Mouse (Mus musculus): ENCODE data around the gene Prlh. TPM values are rescaled to one million over a fixed set of nuclear protein-coding genes. Genes with fewer than 3 reads are reported as not detected.

The Prlh gene
- total RNA-seq (2014; rRNA removed) (not detected in 2 replicates), polyA plus RNA-seq (2012; rRNA removed) (not detected in 2 replicates)

DNA sequence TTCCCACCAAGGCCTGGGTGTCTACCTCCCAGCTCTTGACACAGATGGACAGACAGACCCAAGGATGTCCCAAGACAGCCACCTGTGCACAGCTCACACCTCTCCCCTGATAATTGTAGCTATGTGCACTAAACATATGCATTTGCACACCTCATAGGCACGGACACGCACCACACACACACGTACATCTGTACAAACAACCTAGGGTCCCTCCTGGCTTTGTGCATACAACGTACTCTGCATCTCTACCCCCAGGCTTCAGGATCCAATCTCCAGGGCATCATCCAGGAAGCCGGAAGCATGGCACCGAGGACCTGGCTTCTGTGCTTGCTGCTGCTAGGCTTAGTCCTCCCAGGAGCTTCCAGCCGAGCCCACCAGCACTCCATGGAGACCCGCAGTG lies at the start of gene Prlh:
Gene Prlh, plus strand, starts transcription at position 301 of the 400 bp plus-strand sequence.
- no peak within 1 kb of the TSS for H3K4me3 ChIP-seq (ENCODE audit: insufficient read depth, low read depth, low read length)
- no peak within 1 kb of the TSS for H3K9ac ChIP-seq (ENCODE audit: low read depth, low read length)
- no peaks in the 10 kb centered on the region for H3K27me3 ChIP-seq (ENCODE audit: control insufficient read depth, insufficient read depth, low read length)
- no peaks in the 10 kb centered on the region for H3K79me2 ChIP-seq (ENCODE audit: control insufficient read depth, insufficient read depth, low read length)
- no peaks in the 10 kb centered on the region for H3K36me3 ChIP-seq (ENCODE audit: control insufficient read depth, insufficient read depth, low read length)
- H3K27ac ChIP-seq (replicated peaks; ENCODE audit: insufficient read depth, low read depth, low read length): no peak within 1 kb of the TSS
- H3K4me1 ChIP-seq (ENCODE audit: control insufficient read depth, insufficient read depth, low read length): no peaks in the 10 kb centered on the region
- no peak for TF ChIP-seq POLR2A (IDR thresholded peaks at IDR 0.05; ENCODE audit: extremely low read depth, insufficient read depth, low read length)
- no peak for TF ChIP-seq CTCF (IDR thresholded peaks at IDR 0.05; ENCODE audit: low read depth, low read length)
- DNase-seq (ENCODE audit: extremely low read depth, low read depth, low spot score): no peak
- WGBS: 82% methylated on average over 8 of the region's 8 CpGs

- DNase-seq (ENCODE audit: extremely low read depth, low read depth, low spot score): no peak
- H3K9ac ChIP-seq (ENCODE audit: low read depth, low read length): no peak overlapping the region
- no peaks in the 10 kb centered on the region for H3K36me3 ChIP-seq (ENCODE audit: control insufficient read depth, insufficient read depth, low read length)
- no peak overlapping the region for H3K4me3 ChIP-seq (ENCODE audit: insufficient read depth, low read depth, low read length)
- peaks cover 4% of the 10 kb centered on the region; the same call in 1 of the 2 replicates for H3K4me1 ChIP-seq (ENCODE audit: control insufficient read depth, insufficient read depth, low read length)
- 72% methylated on average over 3 of the region's 3 CpGs for WGBS
- H3K27ac ChIP-seq (replicated peaks; ENCODE audit: insufficient read depth, low read depth, low read length): no peak overlapping the region
- H3K27me3 ChIP-seq (ENCODE audit: control insufficient read depth, insufficient read depth, low read length): no peaks in the 10 kb centered on the region
- TF ChIP-seq POLR2A (IDR thresholded peaks at IDR 0.05; ENCODE audit: extremely low read depth, insufficient read depth, low read length) (no peak), CTCF (IDR thresholded peaks at IDR 0.05; ENCODE audit: low read depth, low read length) (no peak)
- H3K79me2 ChIP-seq (ENCODE audit: control insufficient read depth, insufficient read depth, low read length): no peaks in the 10 kb centered on the region
Measured at GRCm38 (mm10) chr1:90903211-90903945, 49.5 kb upstream of the Prlh start.

DNA sequence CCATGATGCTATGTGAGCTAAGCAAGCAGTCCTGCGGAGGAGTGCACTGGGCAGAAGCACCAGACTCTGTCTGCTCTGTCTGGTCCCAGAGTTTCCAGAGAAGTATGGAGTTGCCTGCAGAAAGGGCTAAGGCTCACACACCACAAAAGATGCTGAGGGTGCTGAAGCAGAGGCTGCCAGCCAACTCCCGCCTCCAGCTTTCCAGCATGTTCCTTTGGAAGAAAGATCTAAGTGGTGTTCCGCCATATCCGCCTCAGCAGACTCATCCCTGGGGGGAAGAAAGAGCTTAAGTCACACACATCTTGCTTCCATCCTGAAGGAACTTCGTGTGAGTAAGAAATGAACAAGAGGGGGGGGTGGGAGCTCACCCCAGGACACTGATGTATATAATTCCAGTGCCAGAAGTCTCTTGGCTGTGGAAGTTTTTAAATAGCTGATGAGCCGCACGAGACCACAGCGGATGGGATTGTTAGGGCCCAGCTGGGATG lies 48.9 kb upstream of the Prlh start:
- no peak overlapping the region for H3K9ac ChIP-seq (ENCODE audit: low read depth, low read length)
- 83% methylated on average over 8 of the region's 8 CpGs for WGBS
- H3K4me1 ChIP-seq (ENCODE audit: control insufficient read depth, insufficient read depth, low read length): peaks cover 4% of the 10 kb centered on the region; the same call in 1 of the 2 replicates
- H3K27ac ChIP-seq (replicated peaks; ENCODE audit: insufficient read depth, low read depth, low read length): no peak overlapping the region
- no peak overlapping the region for H3K4me3 ChIP-seq (ENCODE audit: insufficient read depth, low read depth, low read length)
- no peaks in the 10 kb centered on the region for H3K27me3 ChIP-seq (ENCODE audit: control insufficient read depth, insufficient read depth, low read length)
- TF ChIP-seq POLR2A (IDR thresholded peaks at IDR 0.05; ENCODE audit: extremely low read depth, insufficient read depth, low read length): no peak
- no peak for TF ChIP-seq CTCF (IDR thresholded peaks at IDR 0.05; ENCODE audit: low read depth, low read length)
- no peaks in the 10 kb centered on the region for H3K36me3 ChIP-seq (ENCODE audit: control insufficient read depth, insufficient read depth, low read length)
- no peaks in the 10 kb centered on the region for H3K79me2 ChIP-seq (ENCODE audit: control insufficient read depth, insufficient read depth, low read length)
- no peak for DNase-seq (ENCODE audit: extremely low read depth, low read depth, low spot score)

- H3K36me3 ChIP-seq (ENCODE audit: control insufficient read depth, insufficient read depth, low read length): no peaks in the 10 kb centered on the region
- H3K27ac ChIP-seq (replicated peaks; ENCODE audit: insufficient read depth, low read depth, low read length): no peak overlapping the region
- peak; percentile 52 for DNase-seq (ENCODE audit: extremely low read depth, low read depth, low spot score)
- no peaks in the 10 kb centered on the region for H3K27me3 ChIP-seq (ENCODE audit: control insufficient read depth, insufficient read depth, low read length)
- no peak overlapping the region for H3K9ac ChIP-seq (ENCODE audit: low read depth, low read length)
- TF ChIP-seq CTCF (IDR thresholded peaks at IDR 0.05; ENCODE audit: low read depth, low read length) (no peak), POLR2A (IDR thresholded peaks at IDR 0.05; ENCODE audit: extremely low read depth, insufficient read depth, low read length) (no peak)
- H3K4me3 ChIP-seq (ENCODE audit: insufficient read depth, low read depth, low read length): no peak overlapping the region
- no peaks in the 10 kb centered on the region for H3K79me2 ChIP-seq (ENCODE audit: control insufficient read depth, insufficient read depth, low read length)
- peaks cover 4% of the 10 kb centered on the region; the same call in 1 of the 2 replicates for H3K4me1 ChIP-seq (ENCODE audit: control insufficient read depth, insufficient read depth, low read length)
- 33% methylated on average over 7 of the region's 7 CpGs for WGBS
Measured at GRCm38 (mm10) chr1:90904729-90905404, 48.0 kb upstream of the Prlh start.

- Histone ChIP-seq H3K4me3 (ENCODE audit: insufficient read depth, low read depth, low read length) (no peak overlapping the region), H3K9ac (ENCODE audit: low read depth, low read length) (no peak overlapping the region), H3K36me3 (ENCODE audit: control insufficient read depth, insufficient read depth, low read length) (no peaks in the 10 kb centered on the region), H3K27me3 (ENCODE audit: control insufficient read depth, insufficient read depth, low read length) (no peaks in the 10 kb centered on the region), H3K79me2 (ENCODE audit: control insufficient read depth, insufficient read depth, low read length) (no peaks in the 10 kb centered on the region), H3K27ac (replicated peaks; ENCODE audit: insufficient read depth, low read depth, low read length) (no peak overlapping the region), H3K4me1 (ENCODE audit: control insufficient read depth, insufficient read depth, low read length) (0 out of 2 replicates have a peak, but pooled peaks cover 4% of the 10 kb centered on the region)
- WGBS: 10% methylated on average over 2 of the region's 2 CpGs
- DNase-seq (ENCODE audit: extremely low read depth, low read depth, low spot score): peak; percentile 18
- TF ChIP-seq POLR2A (IDR thresholded peaks at IDR 0.05; ENCODE audit: extremely low read depth, insufficient read depth, low read length) (no peak), CTCF (IDR thresholded peaks at IDR 0.05; ENCODE audit: low read depth, low read length) (peak; percentile 85)
Measured at GRCm38 (mm10) chr1:90906357-90906756, 46.6 kb upstream of the Prlh start.

All from liver, adult 2 months (tissue).